Mouse (Mus musculus) adrenal gland, postnatal 10 days (tissue): ENCODE measurements at regions not wholly inside any gene's neighbourhood (a gene's known extent, or its start where the extent isn't known, plus 50 kb on each side); places are given as distances from the start of the nearest gene placed in this dataset.

Experiments
- DNase-seq: peaks from one replicate; pipeline ENCODE4 v3.0.0; 2021; ENCODE audit warnings: mixed read lengths

- peak; percentile 23 for DNase-seq
Measured at GRCm38 (mm10) chr9:122568691-122569441, 178.3 kb upstream of the Topaz1 start.

- DNase-seq, result no peak
Measured at GRCm38 (mm10) chr9:122569511-122570455, 177.4 kb upstream of the Topaz1 start.

DNA sequence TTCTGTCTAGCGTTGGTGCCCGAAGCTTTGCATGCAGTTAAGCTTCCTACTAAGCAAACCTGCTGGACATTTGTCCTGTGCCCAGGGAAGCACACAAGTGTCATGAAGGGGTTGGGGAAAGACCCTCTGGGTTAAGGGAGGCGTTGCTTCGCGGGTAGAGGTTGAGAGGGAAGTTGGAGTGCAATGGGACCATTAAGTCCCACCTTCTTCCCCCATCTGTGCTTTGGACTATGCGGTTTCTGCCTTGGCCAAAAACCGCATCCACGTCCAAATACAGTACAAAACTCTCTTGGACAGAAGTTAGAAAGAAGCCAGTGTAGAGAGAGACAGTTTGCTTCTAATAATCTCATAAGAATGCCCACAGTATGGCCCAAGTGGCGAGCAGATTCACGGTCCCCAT lies 176.1 kb upstream of the Topaz1 start:
- DNase-seq, result no peak

DNA sequence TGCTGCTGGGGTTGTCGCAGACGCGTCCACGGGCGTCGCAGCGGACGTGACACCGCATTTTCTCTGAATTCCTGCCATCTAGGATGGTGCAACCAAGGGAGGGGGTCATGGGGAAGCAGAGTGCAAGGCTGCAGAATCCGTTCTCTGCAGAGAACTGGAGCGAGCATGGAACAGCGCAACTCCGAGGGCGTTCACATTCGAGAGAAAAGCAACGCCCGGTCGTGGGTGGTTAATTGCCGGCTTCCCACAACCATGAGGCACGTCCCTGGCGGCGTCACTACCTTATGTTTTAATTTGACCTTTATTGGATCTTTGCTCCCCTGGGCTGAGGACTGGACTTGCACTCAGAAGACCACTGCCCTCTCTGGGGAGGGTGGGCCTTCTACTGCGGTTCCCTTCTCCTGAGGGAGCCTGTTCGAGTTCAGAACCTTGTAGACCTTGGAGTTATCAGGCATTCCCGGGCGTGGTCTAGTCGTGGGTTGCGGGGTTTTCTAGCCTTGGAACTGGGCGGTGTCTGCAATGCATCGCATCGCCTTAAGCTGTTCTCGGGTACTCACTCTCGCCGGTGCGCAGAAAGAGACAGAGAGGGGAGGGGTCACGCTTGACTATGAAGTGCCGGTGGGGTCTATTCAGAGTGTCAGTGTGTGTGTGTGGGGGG lies 175.6 kb upstream of the Topaz1 start:
- peak; percentile 6 for DNase-seq

DNA sequence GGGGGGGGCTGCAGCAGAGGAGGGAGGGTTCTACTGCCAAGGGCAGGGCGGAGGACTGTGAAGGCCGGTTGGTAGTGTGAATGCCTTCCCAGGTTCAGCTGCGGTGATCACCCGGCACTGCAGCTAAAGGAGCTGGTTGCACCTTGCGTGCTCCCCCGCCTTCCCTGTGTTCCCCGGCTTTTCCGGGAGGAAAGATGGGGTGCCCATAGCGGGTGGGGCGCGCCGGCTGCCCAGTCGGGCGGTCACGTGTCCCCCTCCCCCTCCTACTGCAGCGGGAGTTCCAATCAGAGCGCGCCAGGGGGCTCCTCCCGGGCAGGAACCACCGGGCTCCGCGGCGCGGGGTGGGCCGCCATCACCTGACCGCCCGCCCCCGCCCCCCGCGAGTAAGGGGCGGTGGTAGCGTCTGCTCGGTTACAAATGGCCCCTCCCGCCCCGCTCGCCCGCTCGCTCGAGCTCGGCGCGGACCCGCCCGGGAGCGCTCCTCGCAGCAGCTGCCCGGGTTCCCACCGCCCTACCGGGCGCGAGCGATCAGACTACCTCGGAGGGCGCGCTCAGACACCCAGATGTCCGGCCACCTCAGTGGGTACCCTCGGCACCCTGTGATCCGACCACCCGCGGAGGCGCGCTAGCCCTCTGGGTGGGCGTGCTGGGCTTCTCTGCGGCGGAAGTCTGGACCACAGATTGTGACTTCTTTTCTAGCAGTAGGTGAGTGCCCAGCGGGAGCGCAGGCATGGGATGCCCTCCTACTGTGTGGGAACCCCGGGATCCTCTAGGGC lies 174.9 kb upstream of the Topaz1 start:
- DNase-seq, result peak; percentile 59

- DNase-seq, result no peak
Measured at GRCm38 (mm10) chr9:122572836-122573267, 174.3 kb upstream of the Topaz1 start.

DNA sequence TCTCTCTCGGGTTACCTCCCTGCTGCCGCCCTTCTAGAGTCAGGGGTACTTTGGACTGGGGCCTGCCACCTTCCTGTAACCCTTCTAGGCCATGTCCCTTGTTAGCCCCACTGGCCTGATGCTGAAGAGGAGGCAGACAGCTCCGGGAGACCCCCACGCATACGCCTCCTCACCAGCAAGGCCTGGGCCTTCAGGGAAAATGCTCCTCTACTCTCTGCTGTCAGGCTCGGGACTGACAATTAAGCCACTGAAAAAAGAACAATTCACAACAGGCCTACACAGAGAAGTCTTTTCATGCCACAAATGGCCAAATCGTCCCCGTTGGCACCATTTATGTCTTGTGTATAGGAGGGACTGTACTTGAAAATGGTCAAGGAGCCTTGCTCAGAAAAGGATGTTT lies 161.9 kb upstream of the Topaz1 start:
- DNase-seq, result no peak

- no peak for DNase-seq
Measured at GRCm38 (mm10) chr9:122586421-122586820, 160.7 kb upstream of the Topaz1 start.

GRCm38 (mm10) chr9:122586986-122587385 lies 160.2 kb upstream of the Topaz1 start:
- no peak for DNase-seq

GRCm38 (mm10) chr9:122588246-122588645 lies 158.9 kb upstream of the Topaz1 start:
- DNase-seq, result no peak

DNA sequence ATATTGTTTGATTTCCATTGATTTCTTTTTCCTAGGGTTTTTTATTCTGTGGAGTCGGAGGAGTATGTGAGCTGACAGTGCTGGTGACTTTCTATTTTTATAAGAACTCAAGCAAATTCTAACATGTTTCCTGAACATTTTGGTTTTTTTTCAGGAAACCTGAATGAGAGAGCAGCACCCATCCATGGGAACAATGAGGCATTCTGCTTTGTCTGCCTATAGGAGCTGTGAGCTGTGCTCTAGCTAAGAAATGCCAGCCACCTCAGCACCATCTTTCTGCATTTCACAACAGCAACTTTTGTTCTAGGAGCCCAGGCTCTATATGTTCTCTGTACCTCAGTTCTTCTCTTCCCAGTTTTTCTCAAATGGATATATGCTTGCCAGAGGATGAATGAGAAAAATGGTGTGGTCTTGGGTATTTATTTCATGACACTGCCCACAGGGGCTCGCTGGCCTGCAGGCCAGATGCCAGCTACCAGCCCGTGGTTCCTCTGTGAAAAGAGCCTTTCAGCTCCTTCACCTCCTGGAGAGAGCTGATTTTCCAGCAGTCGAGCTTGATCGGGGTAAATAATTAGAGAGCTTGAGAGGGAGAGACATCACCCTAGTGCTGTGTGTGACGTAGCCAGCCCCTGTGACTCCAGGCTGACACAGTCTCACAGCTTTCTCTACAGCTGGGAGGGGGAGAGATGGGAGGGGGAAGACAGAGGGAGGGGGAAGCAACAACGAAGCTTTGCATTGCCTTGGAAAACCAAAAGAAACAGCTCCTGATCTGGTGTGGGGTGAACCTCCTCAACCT lies 154.1 kb upstream of the Topaz1 start:
- DNase-seq, result no peak

DNA sequence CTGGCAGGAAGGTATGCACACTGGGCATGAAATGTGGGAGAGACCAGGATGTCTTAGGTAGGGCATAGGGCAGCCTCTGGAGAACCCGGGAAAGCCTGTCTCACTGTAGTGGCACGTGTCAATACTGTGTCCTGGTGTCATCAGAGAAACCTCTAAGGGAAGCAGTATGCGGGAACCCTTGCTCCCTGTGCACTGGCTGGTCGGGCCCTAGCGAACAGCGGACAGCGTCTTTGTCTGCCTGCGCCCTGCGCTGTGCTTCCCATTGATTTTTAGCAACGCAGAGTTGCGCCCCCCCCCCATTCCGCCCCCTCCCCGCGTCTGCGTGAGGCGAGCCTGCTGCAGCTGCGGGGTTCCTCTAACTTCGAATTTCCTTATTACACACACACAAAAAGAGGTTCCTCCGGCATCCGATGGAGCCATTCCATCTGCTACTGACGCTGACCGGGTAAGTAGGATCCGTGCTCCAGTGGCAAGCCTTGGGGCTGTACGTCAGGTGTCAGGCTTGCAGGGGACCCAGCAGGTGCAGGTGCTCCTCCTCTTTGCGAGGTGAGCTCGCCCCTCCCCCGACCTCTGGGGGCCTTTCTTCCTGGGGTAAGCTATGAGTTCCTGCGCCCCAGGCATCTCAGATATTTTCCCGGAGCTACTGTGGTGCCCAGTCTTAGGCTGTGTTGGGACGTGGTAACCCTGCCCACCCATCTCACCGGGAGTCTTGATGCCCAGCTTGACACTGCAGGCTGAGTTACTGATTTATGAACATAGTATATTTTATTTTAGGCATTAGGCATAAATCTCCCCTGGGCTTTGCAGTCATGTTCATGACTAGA lies 151.8 kb upstream of the Topaz1 start:
- no peak for DNase-seq

- DNase-seq, result no peak
Measured at GRCm38 (mm10) chr9:122603106-122603505, 144.0 kb upstream of the Topaz1 start.

DNA sequence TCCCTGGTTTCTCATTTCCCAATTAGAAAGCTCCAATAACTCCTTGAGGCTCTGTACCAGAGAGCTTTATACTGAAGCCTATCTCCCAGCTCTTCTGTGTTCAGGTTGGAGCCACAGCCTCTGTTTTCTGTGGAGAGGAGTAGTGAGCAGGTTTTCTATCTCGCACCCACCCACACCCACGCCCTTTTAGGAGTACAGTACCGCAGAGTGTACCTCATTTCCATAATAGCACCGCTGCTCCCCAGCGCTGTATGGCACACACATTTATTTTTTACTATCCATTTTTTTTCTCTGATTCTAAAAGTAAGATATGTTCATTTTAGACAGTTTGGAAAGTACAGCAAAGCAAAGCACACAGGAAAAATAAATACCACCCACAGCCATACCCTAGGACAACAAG lies 137.5 kb upstream of the Topaz1 start:
- no peak for DNase-seq

GRCm38 (mm10) chr9:122610918-122611317 lies 136.2 kb upstream of the Topaz1 start:
- no peak for DNase-seq

DNA sequence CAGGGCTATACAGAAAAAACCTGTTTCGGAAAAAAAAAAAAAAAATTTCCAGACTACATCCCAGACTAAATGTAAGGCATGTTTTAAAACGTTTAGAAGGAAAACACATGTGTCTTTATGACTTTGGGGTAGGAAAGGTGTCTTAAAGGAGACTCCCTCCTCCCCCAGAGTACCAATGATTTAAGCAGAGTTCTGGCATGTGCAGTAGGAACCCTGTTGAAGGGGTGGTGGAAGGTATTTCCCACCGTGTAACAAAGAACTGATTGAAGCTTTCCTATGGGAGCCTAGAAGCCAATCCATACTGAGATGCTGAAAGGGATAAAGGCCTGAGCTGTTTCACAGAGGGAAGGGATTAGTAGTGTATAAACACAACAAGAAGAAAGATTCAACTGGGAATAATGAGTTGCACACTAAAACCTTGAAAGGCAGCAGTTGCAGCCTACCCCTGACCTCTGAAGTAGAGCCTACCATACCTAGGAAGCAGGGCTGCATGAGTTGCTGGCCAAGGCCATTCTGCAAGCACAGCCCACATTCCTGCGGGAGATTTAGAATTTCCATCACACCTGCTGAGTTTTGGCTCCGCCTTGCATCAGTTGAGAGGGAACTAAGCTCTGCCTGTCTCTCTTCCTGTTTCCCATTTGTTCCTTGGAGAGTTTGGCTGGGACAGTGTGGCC lies 132.4 kb upstream of the Topaz1 start:
- no peak for DNase-seq

GRCm38 (mm10) chr9:122615351-122615750 lies 131.8 kb upstream of the Topaz1 start:
- peak; percentile 71 for DNase-seq

DNA sequence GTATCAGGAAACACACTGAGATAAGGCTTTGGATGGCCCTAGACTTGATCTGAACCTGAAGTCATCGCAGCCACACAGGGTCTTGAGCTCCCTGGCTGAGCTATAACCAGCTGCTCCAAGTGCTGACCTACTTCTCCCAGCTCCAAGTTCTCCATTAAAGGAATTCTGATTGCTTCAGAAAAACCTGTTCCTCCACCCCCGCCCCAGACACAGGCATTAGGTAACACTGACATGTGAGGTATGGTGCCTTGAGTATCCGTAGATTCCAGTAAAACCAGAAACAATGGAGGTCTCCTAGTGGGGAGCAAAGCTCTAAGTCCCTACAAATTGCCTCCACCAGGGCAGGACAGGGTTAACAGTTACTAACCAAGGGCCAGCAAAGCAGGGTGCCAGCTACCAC lies 129.4 kb upstream of the Topaz1 start:
- no peak for DNase-seq

GRCm38 (mm10) chr9:122625081-122625480 lies 122.1 kb upstream of the Topaz1 start:
- DNase-seq, result no peak

DNA sequence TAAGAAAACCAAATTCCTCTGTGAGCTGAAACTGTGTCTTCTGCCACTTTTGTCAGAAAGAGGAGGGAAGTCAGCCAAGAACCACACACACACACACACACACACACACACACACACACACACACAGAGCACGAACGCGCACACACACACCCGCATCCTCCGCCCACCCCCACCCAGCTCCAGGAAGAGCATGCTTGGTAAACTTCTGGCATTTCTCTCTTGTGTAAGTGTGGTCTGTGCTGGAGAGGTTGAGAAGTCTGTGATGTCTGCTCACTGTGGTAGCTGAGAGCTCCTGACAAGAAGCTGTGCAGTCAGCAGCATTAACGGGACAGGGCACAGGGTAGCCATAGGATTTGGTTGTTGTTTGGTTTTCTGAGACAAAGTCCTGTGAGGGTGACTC lies 120.8 kb upstream of the Topaz1 start:
- DNase-seq, result no peak
